Mouse (Mus musculus): ENCODE results near the gene F11r.
"Not testable (repeated sequence)": the region's sequence is repeated elsewhere in the genome, so short reads cannot be mapped to it uniquely, and the experiment has no call there.

F11r gene

DNA sequence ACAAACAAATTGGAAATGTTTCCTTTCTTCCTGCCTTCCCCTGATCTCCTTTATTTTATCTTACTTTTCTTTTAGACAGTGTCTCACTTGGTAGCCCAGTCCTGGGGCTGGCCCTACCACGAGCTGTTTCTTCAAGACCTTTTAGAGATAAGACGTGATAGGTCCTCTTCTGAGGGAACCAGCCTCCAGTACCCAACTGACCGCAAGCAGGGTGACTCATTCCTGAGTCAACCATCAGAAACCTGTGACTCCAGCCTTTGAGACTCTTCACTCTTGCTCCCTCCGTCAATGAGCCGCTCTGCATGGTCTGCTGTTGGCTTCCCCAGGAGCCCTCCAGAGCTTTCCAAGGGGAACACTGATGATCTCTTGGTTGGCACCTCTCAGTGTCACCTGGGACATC lies 33.6 kb downstream of the F11r start:
- in situ Hi-C loops (cut with MboI, MseI), result no loop called here

GRCm38 (mm10) chr1:171471452-171471851 lies 34.1 kb downstream of the F11r start:
- in situ Hi-C loops (cut with MboI, MseI), result no loop called here

DNA sequence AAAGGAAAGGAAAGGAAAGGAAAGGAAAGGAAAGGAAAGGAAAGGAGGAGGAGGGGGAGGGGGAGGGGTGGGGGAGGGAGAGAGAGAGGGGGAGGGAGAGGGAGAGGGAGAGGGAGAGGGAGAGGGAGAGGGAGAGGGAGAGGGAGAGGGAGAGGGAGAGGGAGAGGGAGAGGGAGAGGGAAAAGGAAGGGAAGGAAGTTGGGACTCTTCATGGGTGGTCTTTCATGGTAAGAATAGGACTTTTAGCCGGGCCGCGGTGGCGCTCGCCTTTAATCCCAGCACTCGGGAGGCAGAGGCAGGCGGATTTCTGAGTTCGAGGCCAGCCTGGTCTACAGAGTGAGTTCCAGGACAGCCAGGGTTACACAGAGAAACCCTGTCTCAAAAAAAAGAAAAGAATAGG lies 34.6 kb downstream of the F11r start:
- in situ Hi-C loops (cut with MboI, MseI), result not testable (repeated sequence)

- in situ Hi-C loops (cut with MboI, MseI), result no loop called here
These were observed 36.2 kb downstream of the F11r start for GRCm38 (mm10) chr1:171473506-171473905.

GRCm38 (mm10) chr1:171473920-171474640 lies 36.7 kb downstream of the F11r start:
- in situ Hi-C loops (cut with MboI, MseI), result no loop called here

DNA sequence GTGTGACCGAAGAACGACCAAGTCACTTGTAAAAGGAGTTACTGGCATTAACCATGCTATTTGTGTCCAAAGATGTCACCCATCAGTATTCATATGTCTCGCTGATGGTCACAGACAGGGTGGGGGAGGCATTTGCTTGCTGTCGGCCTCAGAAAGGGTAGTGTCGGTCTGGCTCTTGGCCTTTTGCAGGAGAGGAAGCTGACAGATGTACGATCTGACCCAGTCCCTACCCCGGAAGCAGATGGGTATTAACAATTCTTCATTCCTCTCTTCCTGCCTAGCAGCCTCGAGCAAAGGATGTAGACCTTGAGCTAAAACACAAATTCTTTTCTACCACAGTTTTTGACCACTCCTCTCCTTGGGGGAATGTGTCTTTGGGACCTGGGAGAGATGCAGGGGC lies 39.8 kb downstream of the F11r start:
- in situ Hi-C loops (cut with MboI, MseI), result no loop called here

GRCm38 (mm10) chr1:171477758-171478545 lies 40.6 kb downstream of the F11r start:
- in situ Hi-C loops (cut with MboI, MseI), result no loop called here

- in situ Hi-C loops (cut with MboI, MseI), result no loop called here
These were observed 41.6 kb downstream of the F11r start for GRCm38 (mm10) chr1:171478968-171479367.

GRCm38 (mm10) chr1:171494241-171494640 lies 56.9 kb downstream of the F11r start:
- in situ Hi-C loops (cut with MboI, MseI), result no loop called here

DNA sequence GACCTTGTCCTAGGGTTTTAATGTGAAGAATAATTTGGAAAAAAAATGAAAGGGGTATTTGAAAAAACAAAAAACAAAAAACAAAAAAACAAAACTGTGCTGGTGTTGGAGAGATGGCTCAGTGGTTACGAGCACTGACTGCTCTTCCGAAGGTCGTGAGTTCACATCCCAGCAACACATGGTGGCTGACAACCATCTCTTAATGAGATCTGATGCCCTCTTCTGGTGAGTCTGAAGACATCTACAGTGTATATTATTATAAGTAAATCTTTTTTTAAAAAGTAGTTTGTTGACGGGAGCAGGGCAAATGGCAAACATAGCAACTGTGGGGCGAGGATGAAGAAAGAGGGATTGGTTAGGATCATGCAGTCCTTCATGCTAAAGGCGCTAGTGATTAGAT lies 58.0 kb downstream of the F11r start:
- in situ Hi-C loops (cut with MboI, MseI), result no loop called here

- in situ Hi-C loops (cut with MboI, MseI), result no loop called here
These were observed 62.5 kb downstream of the F11r start for GRCm38 (mm10) chr1:171499856-171500255.

DNA sequence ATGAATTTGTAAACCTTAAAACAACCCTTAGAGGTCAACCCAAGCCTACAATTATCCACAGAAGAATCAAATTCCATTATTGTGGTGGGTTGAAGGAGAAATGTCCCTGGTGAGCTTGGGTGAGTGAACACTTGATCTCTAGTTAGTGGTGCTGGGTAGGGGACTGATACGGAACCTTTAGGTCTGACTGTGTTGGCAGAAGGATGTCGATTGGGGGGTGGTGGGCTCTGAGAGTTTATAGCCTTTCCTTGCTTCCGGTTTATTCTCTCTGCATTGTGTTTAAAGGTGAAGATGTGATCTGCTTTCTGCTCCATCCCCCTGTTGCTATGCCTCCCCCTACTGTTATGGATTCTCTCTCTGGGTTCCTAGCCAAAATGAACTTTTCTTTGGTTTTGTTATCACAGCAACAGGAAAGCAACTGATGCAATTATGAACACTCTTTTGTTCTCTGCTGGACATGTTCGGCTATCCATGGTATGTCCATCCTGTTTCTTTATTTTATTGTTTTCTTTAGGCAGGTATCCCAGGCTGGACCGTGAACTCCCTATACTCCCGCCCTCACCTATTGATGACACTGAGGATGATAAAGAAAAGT lies 63.8 kb downstream of the F11r start:
- in situ Hi-C loops (cut with MboI, MseI), result no loop called here

DNA sequence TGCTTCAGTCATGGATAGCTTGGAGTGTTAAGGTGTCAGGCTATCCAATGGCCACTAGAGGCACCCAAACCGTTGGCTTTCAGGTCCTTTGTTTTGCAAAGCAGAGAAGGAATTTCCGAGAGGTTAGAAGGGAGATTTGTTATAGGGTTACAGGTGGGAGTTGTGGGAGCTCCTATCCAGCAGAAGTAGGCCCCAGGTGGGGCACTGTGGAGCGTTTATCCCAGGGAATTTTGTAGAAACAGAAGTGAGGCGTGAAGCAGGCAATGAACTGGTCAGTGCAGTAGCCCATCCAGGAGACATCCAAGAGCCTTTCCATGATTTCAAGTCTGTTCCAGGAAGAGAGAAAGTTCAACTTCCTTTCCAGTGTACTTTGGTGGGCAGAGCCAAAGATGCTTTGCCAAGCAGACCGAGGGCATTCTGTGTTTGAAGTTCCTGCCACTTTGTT lies 64.3 kb downstream of the F11r start:
- in situ Hi-C loops (cut with MboI, MseI), result no loop called here

DNA sequence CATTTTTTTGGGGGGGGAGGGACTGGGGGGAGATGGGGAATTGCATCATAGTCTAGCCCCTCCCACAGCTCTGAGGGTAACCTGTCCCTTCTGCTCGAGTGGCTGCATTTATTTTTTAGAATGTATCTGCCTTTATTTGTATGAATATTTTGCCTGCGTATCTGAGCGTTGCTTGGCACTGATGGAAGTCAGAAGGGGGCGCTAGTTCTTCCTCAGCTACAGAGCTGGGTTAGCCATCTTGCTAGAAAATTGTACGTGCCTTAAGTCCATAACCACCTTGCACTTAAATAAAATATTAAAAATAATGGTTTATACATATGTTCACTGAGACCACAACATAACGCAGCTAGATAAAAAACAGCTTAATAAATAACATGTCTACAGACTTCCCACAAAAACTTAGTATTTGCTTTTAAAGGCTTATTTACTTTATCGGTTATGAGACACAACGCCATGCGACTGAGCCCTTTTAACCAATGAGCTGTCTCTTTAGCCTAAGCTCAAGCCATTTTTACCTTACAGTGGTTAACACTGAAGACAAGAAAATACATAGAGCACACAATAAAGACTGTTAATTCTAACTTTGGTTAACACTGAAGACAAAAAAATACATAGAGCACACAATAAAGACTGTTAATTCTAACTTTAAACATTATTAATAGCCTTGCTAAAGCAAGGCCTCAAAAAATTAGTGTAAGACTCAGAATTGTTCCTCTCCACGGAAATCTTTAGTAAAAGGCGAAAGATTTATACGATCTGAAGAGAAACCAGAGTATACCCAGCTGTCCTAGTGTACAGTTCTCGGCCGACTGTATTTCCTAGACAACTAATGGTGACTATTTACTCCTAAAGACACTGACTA lies 65.3 kb downstream of the F11r start:
- in situ Hi-C loops (cut with MboI, MseI), result no loop called here

- in situ Hi-C loops (cut with MboI, MseI), result no loop called here
These were observed 65.9 kb downstream of the F11r start, which contains the start of gene Alyref2 for GRCm38 (mm10) chr1:171503250-171503591. Gene Alyref2 (plus strand): TSS chr1:171503478.

DNA sequence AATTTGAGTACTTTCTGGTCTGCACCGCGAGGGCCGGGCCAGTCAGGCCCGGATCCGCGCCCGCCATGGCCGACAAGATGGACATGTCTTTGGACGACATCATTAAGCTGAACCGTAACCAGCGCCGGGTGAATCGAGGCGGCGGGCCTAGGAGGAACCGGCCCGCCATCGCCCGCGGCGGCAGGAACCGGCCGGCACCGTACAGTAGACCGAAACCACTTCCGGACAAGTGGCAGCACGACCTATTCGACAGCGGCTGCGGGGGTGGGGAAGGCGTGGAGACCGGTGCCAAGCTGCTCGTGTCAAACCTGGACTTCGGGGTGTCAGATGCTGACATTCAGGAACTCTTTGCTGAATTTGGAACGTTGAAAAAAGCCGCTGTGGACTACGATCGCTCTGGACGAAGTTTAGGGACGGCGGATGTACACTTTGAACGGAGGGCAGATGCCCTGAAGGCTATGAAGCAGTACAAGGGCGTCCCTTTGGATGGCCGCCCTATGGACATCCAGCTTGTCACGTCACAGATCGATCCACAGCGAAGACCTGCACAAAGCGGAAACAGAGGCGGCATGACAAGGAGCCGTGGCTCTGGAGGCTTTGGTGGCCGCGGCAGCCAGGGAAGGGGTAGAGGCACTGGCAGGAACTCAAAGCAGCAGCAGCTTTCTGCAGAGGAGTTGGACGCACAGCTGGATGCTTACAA lies 66.4 kb downstream of the F11r start:
- in situ Hi-C loops (cut with MboI, MseI), result no loop called here

DNA sequence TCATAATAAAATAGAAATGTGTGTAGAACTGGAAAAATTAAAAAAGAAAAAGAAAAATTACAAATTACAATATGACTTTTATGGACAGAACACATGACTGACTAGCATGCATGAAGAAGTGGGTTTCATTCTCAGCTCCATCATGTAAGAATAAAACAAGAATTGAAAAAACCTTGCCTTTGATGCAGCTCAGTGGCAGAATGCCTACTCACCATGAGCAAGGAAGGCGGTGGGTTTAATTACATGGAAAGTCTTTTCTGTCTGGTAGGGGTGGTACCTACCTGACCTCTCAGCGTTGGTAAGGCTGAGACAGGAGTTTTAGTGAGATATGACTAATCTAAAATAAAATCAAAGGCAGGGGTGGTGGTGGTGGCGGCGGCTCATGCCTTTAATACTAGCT lies 67.3 kb downstream of the F11r start:
- in situ Hi-C loops (cut with MboI, MseI), result no loop called here

DNA sequence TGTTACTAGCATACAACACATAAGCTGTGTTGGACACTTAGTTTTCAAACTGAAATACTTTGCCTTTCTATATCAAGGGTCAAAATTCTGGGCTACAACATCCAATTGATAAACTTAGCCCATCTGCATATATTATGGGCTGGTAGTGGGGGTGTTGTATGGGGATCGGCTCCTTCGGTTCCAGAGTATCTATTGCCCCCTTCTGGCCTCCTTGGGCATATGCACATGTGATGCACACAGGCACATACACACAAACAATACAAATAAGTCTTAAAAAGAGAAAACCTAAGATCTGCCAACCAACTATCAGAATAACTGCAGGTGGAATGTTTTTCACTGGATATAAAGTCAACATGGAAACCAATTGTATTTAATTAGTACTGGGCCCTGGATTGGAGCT lies 75.9 kb downstream of the F11r start:
- in situ Hi-C loops (cut with MboI, MseI), result no loop called here

- in situ Hi-C loops (cut with MboI, MseI), result no loop called here
These were observed 76.4 kb downstream of the F11r start for GRCm38 (mm10) chr1:171513760-171514159.
